Mouse (Mus musculus): Measurements from ENCODE around the gene Prkag2. TPM values are rescaled to one million over a fixed set of nuclear protein-coding genes. Genes with fewer than 3 reads are reported as not detected.

Gene Prkag2
- polyA plus RNA-seq, 1 experiment: 13.7 TPM

DNA sequence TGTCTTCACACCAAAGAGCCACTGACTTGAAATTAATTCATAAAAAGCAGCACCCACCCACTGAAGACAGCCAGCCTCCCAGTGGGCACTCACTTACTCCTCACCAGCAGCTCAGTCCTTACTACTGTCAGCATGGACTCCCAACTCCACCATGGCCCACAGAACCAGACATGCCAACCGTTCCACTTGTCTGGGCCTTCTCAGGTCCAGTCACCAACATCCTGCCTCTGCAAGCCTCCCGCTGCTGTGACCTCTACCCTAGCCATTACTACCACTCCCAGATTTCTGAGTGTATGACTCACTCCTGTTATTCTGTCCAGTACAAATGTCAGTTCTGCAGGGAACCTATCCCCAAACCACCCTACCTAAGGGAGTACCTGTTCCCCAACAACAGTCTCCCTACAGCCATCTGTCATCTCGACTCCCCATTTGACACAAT, 279.0 kb downstream of the Prkag2 start:
- WGBS: 84% methylated on average over 3 of the region's 3 CpGs
- Histone ChIP-seq H3K4me3 (replicated peaks; ENCODE audit: control insufficient read depth, low read depth, low read length) (no peak overlapping the region), H3K27ac (ENCODE audit: control insufficient read depth, insufficient read depth, low read depth, low read length, poor library complexity) (no peak overlapping the region), H3K4me1 (ENCODE audit: control insufficient read depth, insufficient read depth, low read length) (peaks cover 3% of the 10 kb centered on the region)
- TF ChIP-seq CTCF (IDR thresholded peaks at IDR 0.05; ENCODE audit: control insufficient read depth, insufficient read depth, low read length) (no peak), POLR2A (IDR thresholded peaks at IDR 0.05; ENCODE audit: borderline replicate concordance, control insufficient read depth, low read depth, low read length) (no peak)

DNA sequence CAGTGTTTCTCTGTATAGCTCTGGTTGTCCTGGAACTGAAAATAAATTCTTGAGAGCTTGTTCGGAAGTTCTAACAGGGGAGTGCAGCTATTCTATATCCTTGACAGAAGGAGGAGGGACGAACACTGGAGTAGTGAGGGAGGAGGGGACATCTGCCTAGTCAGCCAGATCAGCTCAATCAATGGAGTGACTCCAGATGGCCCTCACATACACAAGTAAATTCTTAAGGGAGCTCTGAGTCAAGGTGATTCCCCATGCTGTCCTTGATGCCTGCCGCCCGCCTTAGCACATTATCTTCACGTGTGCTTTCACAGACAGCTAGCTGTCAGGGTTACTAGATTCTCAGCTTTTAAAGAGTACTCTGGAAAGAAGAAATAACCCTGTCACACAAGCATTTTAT, 279.8 kb downstream of the Prkag2 start:
- TF ChIP-seq POLR2A (IDR thresholded peaks at IDR 0.05; ENCODE audit: borderline replicate concordance, control insufficient read depth, low read depth, low read length): no peak
- TF ChIP-seq CTCF (IDR thresholded peaks at IDR 0.05; ENCODE audit: control insufficient read depth, insufficient read depth, low read length): no peak
- Histone ChIP-seq H3K27ac (ENCODE audit: control insufficient read depth, insufficient read depth, low read depth, low read length, poor library complexity) (no peak overlapping the region), H3K4me3 (replicated peaks; ENCODE audit: control insufficient read depth, low read depth, low read length) (no peak overlapping the region), H3K4me1 (ENCODE audit: control insufficient read depth, insufficient read depth, low read length) (peaks cover 2% of the 10 kb centered on the region; the same call in 1 of the 2 replicates)
- WGBS: 89% methylated on average over 5 of the region's 5 CpGs

DNA sequence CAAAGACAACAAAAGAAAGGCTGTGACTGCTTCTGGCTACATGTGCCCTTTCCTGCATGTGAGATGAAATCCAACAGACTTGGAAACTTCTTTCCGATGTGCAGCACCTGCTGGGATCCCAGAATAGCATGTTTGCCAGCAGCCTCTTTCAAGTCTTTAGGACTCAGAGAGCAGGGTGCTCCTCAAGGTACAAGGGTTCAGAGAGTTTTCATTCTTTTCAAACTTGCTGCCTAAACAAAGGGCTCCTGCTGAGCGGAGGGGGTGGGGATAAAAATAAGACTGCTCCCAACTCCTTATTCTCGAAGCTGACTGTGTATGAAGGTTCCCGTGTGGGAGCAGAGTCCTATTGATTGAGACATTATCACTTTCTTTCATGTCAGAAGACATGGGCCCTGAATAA, 283.3 kb downstream of the Prkag2 start:
- TF ChIP-seq CTCF (IDR thresholded peaks at IDR 0.05; ENCODE audit: control insufficient read depth, insufficient read depth, low read length) (no peak), POLR2A (IDR thresholded peaks at IDR 0.05; ENCODE audit: borderline replicate concordance, control insufficient read depth, low read depth, low read length) (no peak)
- WGBS: 90% methylated on average over 4 of the region's 4 CpGs
- H3K4me3 ChIP-seq (replicated peaks; ENCODE audit: control insufficient read depth, low read depth, low read length): no peak overlapping the region
- no peak overlapping the region for H3K27ac ChIP-seq (ENCODE audit: control insufficient read depth, insufficient read depth, low read depth, low read length, poor library complexity)
- H3K4me1 ChIP-seq (ENCODE audit: control insufficient read depth, insufficient read depth, low read length): no peaks in the 10 kb centered on the region; the same call in 1 of the 2 replicates

DNA sequence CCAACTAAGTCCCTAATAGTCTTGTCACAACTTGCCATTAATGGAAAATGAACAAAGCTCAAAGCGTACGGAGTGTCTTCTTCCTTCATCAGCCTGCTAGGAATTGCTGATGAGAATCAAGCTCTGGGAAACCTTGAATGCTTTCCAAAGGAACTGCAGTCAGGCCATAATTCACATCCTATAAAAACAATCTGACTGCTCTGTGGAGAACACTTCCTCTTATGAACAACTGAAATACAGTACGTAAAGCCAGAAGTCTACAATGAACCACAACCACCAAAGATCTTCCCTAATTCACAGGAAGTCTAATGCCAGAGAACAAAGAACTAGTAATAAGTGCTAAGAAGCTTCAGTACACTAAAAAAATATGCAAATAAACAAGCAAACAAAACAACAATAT, 286.5 kb downstream of the Prkag2 start:
- Histone ChIP-seq H3K4me1 (ENCODE audit: control insufficient read depth, insufficient read depth, low read length) (no peaks in the 10 kb centered on the region; the same call in 1 of the 2 replicates), H3K4me3 (replicated peaks; ENCODE audit: control insufficient read depth, low read depth, low read length) (no peak overlapping the region), H3K27ac (ENCODE audit: control insufficient read depth, insufficient read depth, low read depth, low read length, poor library complexity) (no peak overlapping the region)
- no peak for TF ChIP-seq CTCF (IDR thresholded peaks at IDR 0.05; ENCODE audit: control insufficient read depth, insufficient read depth, low read length)
- no peak for TF ChIP-seq POLR2A (IDR thresholded peaks at IDR 0.05; ENCODE audit: borderline replicate concordance, control insufficient read depth, low read depth, low read length)
- 45% methylated on average over 3 of the region's 3 CpGs for WGBS

DNA sequence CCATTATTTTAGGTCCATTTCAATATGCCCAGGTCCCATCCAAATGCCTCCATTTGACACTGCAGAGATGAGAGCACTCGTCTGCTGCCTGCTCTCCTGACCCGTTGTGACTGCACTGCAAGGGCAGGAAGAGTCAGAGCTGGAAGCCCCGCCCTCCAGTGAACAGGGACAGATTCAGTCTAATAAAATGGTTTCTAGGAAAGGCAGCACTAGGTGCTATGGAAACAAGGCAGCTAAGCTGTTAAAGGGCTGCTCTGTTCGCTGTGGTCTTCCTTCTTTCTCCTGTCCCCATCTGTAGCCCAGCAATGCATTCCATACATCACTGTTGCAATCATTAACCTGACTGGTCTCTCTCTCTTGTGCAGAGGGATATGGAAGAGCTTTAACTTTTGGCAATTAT, 287.4 kb downstream of the Prkag2 start:
- Histone ChIP-seq H3K4me3 (replicated peaks; ENCODE audit: control insufficient read depth, low read depth, low read length) (no peak overlapping the region), H3K4me1 (ENCODE audit: control insufficient read depth, insufficient read depth, low read length) (no peaks in the 10 kb centered on the region; the same call in 1 of the 2 replicates), H3K27ac (ENCODE audit: control insufficient read depth, insufficient read depth, low read depth, low read length, poor library complexity) (no peak overlapping the region)
- TF ChIP-seq POLR2A (IDR thresholded peaks at IDR 0.05; ENCODE audit: borderline replicate concordance, control insufficient read depth, low read depth, low read length) (no peak), CTCF (IDR thresholded peaks at IDR 0.05; ENCODE audit: control insufficient read depth, insufficient read depth, low read length) (no peak)
- 62% methylated on average over 4 of the region's 4 CpGs for WGBS

Other genes with a start within 250 kb of the Prkag2 start
- gene Galntl5, start 80.8 kb upstream of the Prkag2 start, polyA plus RNA-seq (2011; ENCODE audit: insufficient read depth, insufficient read length, low replicate concordance, missing spikeins): not detected in 2 replicates
- gene Galnt11, start 121.3 kb upstream of the Prkag2 start, polyA plus RNA-seq (2011; ENCODE audit: insufficient read depth, insufficient read length, low replicate concordance, missing spikeins): 3.1 and 9.1 TPM in 2 replicates
- not detected in 2 replicates for gene E130116L18Rik, start 122.5 kb upstream of the Prkag2 start, polyA plus RNA-seq (2011; ENCODE audit: insufficient read depth, insufficient read length, low replicate concordance, missing spikeins)

Data from bone marrow, adult 2 months (tissue).